In the genomic region with DNA sequence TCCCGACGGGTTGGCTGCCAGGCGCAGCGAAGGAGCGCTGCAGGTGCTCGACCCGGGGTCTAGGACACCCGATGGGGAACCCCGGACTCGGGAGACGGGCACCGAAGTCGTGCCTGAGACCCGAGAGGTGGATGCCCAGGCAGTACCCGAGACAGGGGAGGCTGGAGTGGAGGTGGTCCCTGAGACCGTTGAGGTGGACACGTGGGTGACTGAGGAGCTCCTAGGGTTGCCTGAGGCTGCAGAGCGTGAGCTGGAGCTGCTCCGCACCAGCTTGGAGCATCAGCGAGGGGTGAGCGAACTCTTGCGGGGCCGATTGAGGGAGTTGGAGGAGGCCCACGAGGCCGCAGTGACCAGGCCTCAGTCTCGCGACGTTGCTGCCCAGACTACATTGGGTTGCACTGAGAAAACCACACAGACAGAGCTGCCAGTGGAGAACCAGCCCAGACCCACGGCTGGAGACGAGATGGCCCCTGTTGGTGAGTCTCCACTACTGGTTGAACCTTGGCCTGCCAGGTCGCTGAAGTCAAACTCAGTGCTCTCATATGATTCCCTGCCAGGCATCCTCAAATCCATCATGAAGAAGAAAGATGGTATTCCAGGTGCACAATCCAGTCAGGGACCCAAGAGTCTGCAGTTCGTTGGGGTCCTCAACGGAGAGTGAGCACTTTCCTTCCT, we compare ENCODE assay signal across 8 mouse cellular contexts. TPM values are rescaled to one million over a fixed set of nuclear protein-coding genes. Genes with fewer than 3 reads are reported as not detected.
DNase-seq lines count a peak whose midpoint lies in the region; ATAC-seq lines count a peak whose summit lies in the region.

No protein-coding gene starts in this region.

- H3K27me3 ChIP-seq in heart, embryonic 14.5 days (ENCODE audit: control insufficient read depth, insufficient read depth, low read length): peaks cover 4% of the 10 kb centered on the region
- H3K27me3 ChIP-seq in forebrain, embryonic 12.5 days: no peaks in the 10 kb centered on the region
- H3K27me3 ChIP-seq in liver, embryonic 15.5 days: peaks cover 14% of the 10 kb centered on the region

- H3K9me3 ChIP-seq in heart, embryonic 14.5 days (ENCODE audit: control insufficient read depth, low read length): no peaks in the 10 kb centered on the region
- H3K9me3 ChIP-seq in forebrain, embryonic 12.5 days: no peaks in the 10 kb centered on the region
- no peaks in the 10 kb centered on the region for H3K9me3 ChIP-seq in liver, embryonic 15.5 days (replicated peaks)

- peak overlapping the region; percentile 96 for H3K4me2 ChIP-seq in heart, embryonic 14.5 days (ENCODE audit: low read length)
- peak overlapping the region; percentile 82 for H3K4me2 ChIP-seq in forebrain, embryonic 12.5 days
- H3K4me2 ChIP-seq in liver, embryonic 15.5 days: peak overlapping the region; percentile 97

- no peak for DNase-seq in heart, adult 18-20 months
- peak; percentile 45 for DNase-seq in ES-CJ7 (ENCODE audit: low read depth, low spot score)
- DNase-seq in left cerebral cortex, postnatal 14 days (ENCODE audit: low spot score in 2 of 2): no peak
- DNase-seq in lung, postnatal 36 days: no peak
- no peak for DNase-seq in spleen, postnatal 36 days (ENCODE audit: low spot score in 2 of 2)

- H3K4me1 ChIP-seq in heart, embryonic 14.5 days (ENCODE audit: control insufficient read depth in 2 of 2, insufficient read depth in 2 of 2, low read length in 2 of 2): peaks cover 13% of the 10 kb centered on the region in 2 experiments
- H3K4me1 ChIP-seq in forebrain, embryonic 12.5 days: peaks cover 36% of the 10 kb centered on the region
- peaks cover 57% of the 10 kb centered on the region for H3K4me1 ChIP-seq in liver, embryonic 15.5 days (replicated peaks)

- 0 out of 2 replicates have a peak, but pooled peaks have one; percentile 5 for ATAC-seq in heart, embryonic 14.5 days (ENCODE audit: insufficient number of reproducible peaks, insufficient read depth, low FRiP score, low read depth)
- ATAC-seq in forebrain, embryonic 12.5 days (ENCODE audit: low FRiP score): peak; percentile 58; the same call in 1 of the 2 replicates
- peak; percentile 14; the same call in 1 of the 2 replicates for ATAC-seq in liver, embryonic 15.5 days (ENCODE audit: insufficient read depth)

- peak overlapping the region; percentile 83 for H3K9ac ChIP-seq in heart, embryonic 14.5 days (ENCODE audit: low read length)
- peak overlapping the region; percentile 80 for H3K9ac ChIP-seq in forebrain, embryonic 12.5 days
- H3K9ac ChIP-seq in liver, embryonic 15.5 days: peak overlapping the region; percentile 82

- H3K27ac ChIP-seq in heart, embryonic 14.5 days (replicated peaks in 1 of 2; ENCODE audit: control insufficient read depth in 1 of 2, insufficient read depth in 1 of 2, low read depth in 2 of 2, low read length in 2 of 2): peak overlapping the region; percentile 0 to 67; a peak in 3 of 4 replicates
- H3K27ac ChIP-seq in forebrain, embryonic 12.5 days: peak overlapping the region; percentile 87
- H3K27ac ChIP-seq in liver, embryonic 15.5 days (replicated peaks): peak overlapping the region; percentile 80

- peaks cover 54% of the 10 kb centered on the region for H3K36me3 ChIP-seq in heart, embryonic 14.5 days (ENCODE audit: control insufficient read depth, insufficient read depth, low read length)
- H3K36me3 ChIP-seq in forebrain, embryonic 12.5 days (replicated peaks): peaks cover 46% of the 10 kb centered on the region
- H3K36me3 ChIP-seq in liver, embryonic 15.5 days (replicated peaks): peaks cover 46% of the 10 kb centered on the region

- 20% methylated on average over 33 of the region's 33 CpGs for WGBS in heart, embryonic 14.5 days
- WGBS in forebrain, embryonic 12.5 days: 18% methylated on average over 33 of the region's 33 CpGs
- 24% methylated on average over 33 of the region's 33 CpGs for WGBS in liver, embryonic 15.5 days (ENCODE audit: insufficient replicate concordance)

- peak overlapping the region; percentile 55 to 90 for H3K4me3 ChIP-seq in heart, embryonic 14.5 days (ENCODE audit: control insufficient read depth in 1 of 2, insufficient read depth in 1 of 2, low read depth in 1 of 2, low read length in 2 of 2)
- peak overlapping the region; percentile 50 for H3K4me3 ChIP-seq in forebrain, embryonic 12.5 days (replicated peaks)
- peak overlapping the region; percentile 72 for H3K4me3 ChIP-seq in liver, embryonic 15.5 days (replicated peaks)

- intact Hi-C loops in left cerebral cortex, postnatal 14 days (cut with DNase I): no loop called here

RNA-seq across cellular contexts. Expression of gene Rps28, which starts 6.3 kb away (rescaled TPM):
- 653 and 768 TPM in 2 replicates for polyA plus RNA-seq in heart, embryonic 14.5 days (2014; fragmentation: Nextera tagmentation; extraction: Ambion mirVana)
- 100 to 1,000 TPM; 702 to 791 TPM for total RNA-seq in heart, adult 18-20 months (2021)
- 686 and 713 TPM in 2 replicates for polyA plus RNA-seq in forebrain, embryonic 12.5 days (2016; fragmentation: Nextera tagmentation; extraction: Ambion mirVana)
- polyA plus RNA-seq in liver, embryonic 15.5 days (2015; fragmentation: Nextera tagmentation; extraction: Ambion mirVana): 356 and 444 TPM in 2 replicates
- 100 to 1,000 TPM; 681 to 713 TPM for total RNA-seq in left cerebral cortex, postnatal 14 days (2021)

RNA-seq across cellular contexts. Expression of gene Ndufa7, which starts 6.3 kb away (rescaled TPM):
- polyA plus RNA-seq in heart, embryonic 14.5 days (2014; fragmentation: Nextera tagmentation; extraction: Ambion mirVana): 628 and 707 TPM in 2 replicates
- 100 to 1,000 TPM; 645 to 655 TPM for total RNA-seq in heart, adult 18-20 months (2021)
- polyA plus RNA-seq in forebrain, embryonic 12.5 days (2016; fragmentation: Nextera tagmentation; extraction: Ambion mirVana): 371 and 397 TPM in 2 replicates
- 240 and 251 TPM in 2 replicates for polyA plus RNA-seq in liver, embryonic 15.5 days (2015; fragmentation: Nextera tagmentation; extraction: Ambion mirVana)
- 100 to 1,000 TPM; 229 to 243 TPM for total RNA-seq in left cerebral cortex, postnatal 14 days (2021)

RNA-seq across cellular contexts. Expression of gene Kank3, which starts 7.8 kb away (rescaled TPM):
- 53.8 and 54.2 TPM in 2 replicates for polyA plus RNA-seq in heart, embryonic 14.5 days (2014; fragmentation: Nextera tagmentation; extraction: Ambion mirVana)
- total RNA-seq in heart, adult 18-20 months (2021): 10 to 100 TPM; 49.0 to 64.9 TPM
- polyA plus RNA-seq in forebrain, embryonic 12.5 days (2016; fragmentation: Nextera tagmentation; extraction: Ambion mirVana): 27.3 and 27.8 TPM in 2 replicates
- polyA plus RNA-seq in liver, embryonic 15.5 days (2015; fragmentation: Nextera tagmentation; extraction: Ambion mirVana): 10.4 and 12.8 TPM in 2 replicates
- total RNA-seq in left cerebral cortex, postnatal 14 days (2021): 10 to 100 TPM; 36.2 to 41.2 TPM

RNA-seq across cellular contexts. Expression of gene Cd320, which starts 24.8 kb away (rescaled TPM):
- 43.5 and 49.2 TPM in 2 replicates for polyA plus RNA-seq in heart, embryonic 14.5 days (2014; fragmentation: Nextera tagmentation; extraction: Ambion mirVana)
- total RNA-seq in heart, adult 18-20 months (2021): 10 to 100 TPM; 31.8 to 34.9 TPM
- polyA plus RNA-seq in forebrain, embryonic 12.5 days (2016; fragmentation: Nextera tagmentation; extraction: Ambion mirVana): 54.7 and 55.1 TPM in 2 replicates
- polyA plus RNA-seq in liver, embryonic 15.5 days (2015; fragmentation: Nextera tagmentation; extraction: Ambion mirVana): 14.4 and 14.7 TPM in 2 replicates
- 10 to 100 TPM; 29.3 to 31.9 TPM for total RNA-seq in left cerebral cortex, postnatal 14 days (2021)

RNA-seq across cellular contexts. Expression of gene Angptl4, which starts 36.5 kb away (rescaled TPM):
- polyA plus RNA-seq in heart, embryonic 14.5 days (2014; fragmentation: Nextera tagmentation; extraction: Ambion mirVana): 13.5 and 16.4 TPM in 2 replicates
- 10 to 100 TPM in 1 of 2 experiments, 1 to 10 TPM in 1; 5.5 to 12.2 TPM for total RNA-seq in heart, adult 18-20 months (2021)
- polyA plus RNA-seq in forebrain, embryonic 12.5 days (2016; fragmentation: Nextera tagmentation; extraction: Ambion mirVana): 11.4 and 13.3 TPM in 2 replicates
- 23.0 and 27.6 TPM in 2 replicates for polyA plus RNA-seq in liver, embryonic 15.5 days (2015; fragmentation: Nextera tagmentation; extraction: Ambion mirVana)
- total RNA-seq in left cerebral cortex, postnatal 14 days (2021): 1 to 10 TPM; 5.5 to 6.6 TPM

Comparison
In these comparisons a context has a peak if more than half of its experiments do, and no peak if none do; other contexts are left out.
1. ATAC-seq: peak in every context shown above with its lines; median percentile 58 in forebrain, embryonic 12.5 days; 14 in liver, embryonic 15.5 days; 5 in heart, embryonic 14.5 days.
2. H3K27ac ChIP-seq: peak in every context shown above with its lines; median percentile 87 in forebrain, embryonic 12.5 days; 80 in liver, embryonic 15.5 days; 34 in heart, embryonic 14.5 days.